Mouse (Mus musculus) kidney, embryonic 15.5 days (tissue): ENCODE measurements around the gene Snrpa1. TPM values are rescaled to one million over a fixed set of nuclear protein-coding genes. Genes with fewer than 3 reads are reported as not detected.

ENCODE experiments used
- ATAC-seq: fragments of 200-750 bp; cut with Nextera tagmentation; replicated peaks from 2 replicates; pipeline ENCODE4 v1.8.0; 2017; ENCODE audit warnings: moderate TSS enrichment; ENCODE audit not compliant: low FRiP score
- H3K27ac ChIP-seq: fragments of 300-500 bp; sonication (generic); 2 replicates; pipeline ENCODE4 v1.5.1; 2015; ENCODE audit warnings: mild to moderate bottlenecking, inconsistent platforms
- H3K27me3 ChIP-seq: fragments of 300-500 bp; sonication (generic); 2 replicates; pipeline ENCODE4 v1.6.1; 2015; ENCODE audit warnings: inconsistent platforms
- H3K36me3 ChIP-seq: fragments of 300-500 bp; sonication (generic); 2 replicates; pipeline ENCODE4 v1.6.1; 2015; ENCODE audit warnings: inconsistent platforms
- H3K4me1 ChIP-seq: fragments of 300-500 bp; sonication (generic); 2 replicates; pipeline ENCODE4 v1.6.1; 2015; ENCODE audit warnings: inconsistent platforms
- H3K4me2 ChIP-seq: fragments of 300-500 bp; sonication (generic); 2 replicates; pipeline ENCODE4 v1.6.1; 2015; ENCODE audit warnings: moderate library complexity, mild to moderate bottlenecking, inconsistent platforms
- H3K4me3 ChIP-seq: fragments of 300-500 bp; sonication (generic); replicated peaks from 2 replicates; pipeline ENCODE4 v1.5.1; 2015; ENCODE audit warnings: mild to moderate bottlenecking, inconsistent platforms
- H3K9ac ChIP-seq: fragments of 300-500 bp; sonication (generic); 2 replicates; pipeline ENCODE4 v1.6.1; 2015; ENCODE audit warnings: mild to moderate bottlenecking, inconsistent platforms
- H3K9me3 ChIP-seq: fragments of 300-500 bp; sonication (generic); replicated peaks from 2 replicates; pipeline ENCODE4 v1.6.1; 2016; ENCODE audit warnings: inconsistent platforms
- whole genome bisulfite sequencing: fragments of 180-500 bp; shearing (Covaris S2); methylation state at CpG from one replicate; pipeline ENCODE4 v1.1.7; 2015; ENCODE audit warnings: mixed read lengths; 5-methylcytosine and 5-hydroxymethylcytosine counted together
- polyA plus RNA-seq: library from polyadenylated mRNA; unstranded; fragments of >200 nt; fragmentation: Nextera tagmentation; extraction: Ambion mirVana; gene quantifications from 2 replicates; pipeline ENCODE4 v1.2.1, GENCODE M21; 2015

The Snrpa1 gene
- polyA plus RNA-seq, 1 experiment from 2014 or later = 184 TPM

- Histone ChIP-seq H3K36me3 (peaks cover 2% of the 10 kb centered on the region), H3K4me1 (peaks cover 49% of the 10 kb centered on the region), H3K4me2 (no peak overlapping the region), H3K9ac (no peak overlapping the region), H3K27me3 (no peaks in the 10 kb centered on the region), H3K9me3 (no peaks in the 10 kb centered on the region), H3K4me3 (no peak overlapping the region), H3K27ac (no peak overlapping the region)
- no peak for ATAC-seq
- WGBS = 61% methylated on average over 1 of the region's 1 CpGs
Measured at GRCm38 (mm10) chr7:66120139-66120538, 61.3 kb downstream of the Snrpa1 start.

DNA sequence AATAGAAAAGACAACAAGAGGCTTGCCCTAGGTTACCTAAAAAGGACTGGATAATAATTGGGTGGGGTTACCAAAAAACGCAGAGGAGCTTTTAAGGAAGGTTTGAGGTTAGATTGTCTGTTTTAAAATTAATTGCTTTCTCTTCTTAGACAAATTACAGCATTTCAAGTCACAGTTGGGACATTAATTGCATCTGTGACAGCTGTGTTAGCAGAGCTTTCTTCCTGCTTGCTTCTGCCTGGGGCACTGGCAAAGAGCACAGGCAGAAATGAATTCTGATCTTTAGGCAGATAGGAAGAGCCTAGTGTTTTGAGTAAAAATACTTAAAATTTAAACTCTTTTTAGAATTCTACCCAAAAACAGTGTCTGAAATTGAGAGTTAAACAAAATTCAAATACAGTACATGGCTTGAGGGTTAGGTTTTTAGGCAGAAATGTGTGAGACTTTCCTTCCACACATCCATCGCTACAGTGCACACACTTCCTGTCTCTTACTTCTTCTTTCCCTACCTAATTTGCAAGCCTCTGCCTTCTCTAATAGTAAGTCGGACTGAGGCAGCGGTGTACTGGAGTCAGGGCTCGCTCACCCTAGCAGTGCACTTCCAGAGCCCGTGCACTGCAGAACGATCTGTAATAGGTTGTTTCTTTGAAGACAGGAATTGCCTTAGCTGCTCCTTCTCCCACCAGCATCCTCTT lies 62.0 kb downstream of the Snrpa1 start:
- Histone ChIP-seq H3K9me3 (no peaks in the 10 kb centered on the region), H3K4me1 (peaks cover 42% of the 10 kb centered on the region), H3K4me2 (no peak overlapping the region), H3K27ac (peak overlapping the region; percentile 46), H3K9ac (no peak overlapping the region), H3K36me3 (peaks cover 9% of the 10 kb centered on the region), H3K27me3 (no peaks in the 10 kb centered on the region), H3K4me3 (no peak overlapping the region)
- no peak for ATAC-seq
- 43% methylated on average over 7 of the region's 7 CpGs for WGBS

Other genes starting within 250 kb of the Snrpa1 start
- gene Pcsk6, start 197.3 kb upstream of the Snrpa1 start, polyA plus RNA-seq = 2.7 and 2.9 TPM in 2 replicates
- not detected in 2 replicates for gene Gm45213, start 15.4 kb upstream of the Snrpa1 start, polyA plus RNA-seq
- 107 and 117 TPM in 2 replicates for gene Selenos, start 20.6 kb downstream of the Snrpa1 start, polyA plus RNA-seq
- 15.8 and 16.1 TPM in 2 replicates for gene Chsy1, start 50.5 kb downstream of the Snrpa1 start, polyA plus RNA-seq